Mouse (Mus musculus) MEL (cell line): Measurements from ENCODE around the gene Cyp4f14. TPM values are rescaled to one million over a fixed set of nuclear protein-coding genes. Genes with fewer than 3 reads are reported as not detected.

Experiments used
- DNase-seq: peaks from one replicate; pipeline ENCODE4 v3.0.0; 2011; ENCODE audit warnings: low read depth, low spot score
- H3K27ac ChIP-seq: 2 replicates; pipeline ENCODE4 v1.5.1; 2012; ENCODE audit warnings: low read depth, mild to moderate bottlenecking, control low read depth, low read length, moderate library complexity; ENCODE audit not compliant: control insufficient read depth
- H3K27me3 ChIP-seq, 2 experiments: fragments of 150-350 bp in 1 of 2; sonication (generic) in 1 of 2; 2 replicates each; pipeline ENCODE4 v1.6.1; 2012; ENCODE audit warnings: low read length in 2 of 2, mild to moderate bottlenecking in 2 of 2, improper control_type of control experiment in 1 of 2, moderate library complexity in 1 of 2; ENCODE audit not compliant: insufficient read depth in 2 of 2, control insufficient read depth in 1 of 2
- H3K36me3 ChIP-seq, 2 experiments: 2 replicates each; pipeline ENCODE4 v1.6.1; 2012 to 2014; ENCODE audit warnings: low read length in 2 of 2, improper control_type of control experiment in 1 of 2, inconsistent platforms in 1 of 2, mild to moderate bottlenecking in 1 of 2; ENCODE audit not compliant: insufficient read depth in 2 of 2, control insufficient read depth in 1 of 2
- H3K4me1 ChIP-seq, 2 experiments: fragments of 150-350 bp in 1 of 2; sonication (generic) in 1 of 2; 2 replicates each; pipeline ENCODE4 v1.6.1; 2012; ENCODE audit warnings: low read length in 2 of 2, improper control_type of control experiment in 1 of 2, mild to moderate bottlenecking in 1 of 2; ENCODE audit not compliant: insufficient read depth in 2 of 2, control insufficient read depth in 1 of 2
- H3K4me3 ChIP-seq, 2 experiments: fragments of 150-350 bp in 1 of 2; sonication (generic) in 1 of 2; 2 replicates each; pipeline ENCODE4 v1.5.1; 2012; ENCODE audit warnings: low read depth in 2 of 2, low read length in 2 of 2, mild to moderate bottlenecking in 2 of 2, moderate library complexity in 2 of 2, control low read depth in 1 of 2, improper control_type of control experiment in 1 of 2; ENCODE audit not compliant: control insufficient read depth in 1 of 2, insufficient read depth in 1 of 2
- H3K79me2 ChIP-seq: 2 replicates; pipeline ENCODE4 v1.6.1; 2012; ENCODE audit warnings: mild to moderate bottlenecking, low read length, moderate library complexity; ENCODE audit not compliant: control insufficient read depth, poor library complexity, insufficient read depth
- H3K9ac ChIP-seq: 2 replicates; pipeline ENCODE4 v1.6.1; 2012; ENCODE audit warnings: low read depth, mild to moderate bottlenecking, control low read depth, low read length, moderate library complexity; ENCODE audit not compliant: control insufficient read depth, poor library complexity, severe bottlenecking
- H3K9me3 ChIP-seq: fragments of 150-350 bp; sonication (generic); replicated peaks from 2 replicates; pipeline ENCODE4 v1.6.1; 2012; ENCODE audit warnings: mild to moderate bottlenecking, low read length, improper control_type of control experiment, moderate library complexity; ENCODE audit not compliant: insufficient read depth
- E2F4 ChIP-seq: IDR thresholded peaks from 2 replicates; pipeline ENCODE4 v1.6.1; 2011; ENCODE audit warnings: low read depth, low read length, improper control_type of control experiment, borderline replicate concordance
- ELF1 ChIP-seq: IDR thresholded peaks from 2 replicates; pipeline ENCODE4 v1.6.1; 2014; ENCODE audit warnings: low read depth, mild to moderate bottlenecking, inconsistent platforms, low read length, improper control_type of control experiment, moderate library complexity
- EP300 ChIP-seq, 2 experiments: IDR thresholded peaks; 2 replicates each; pipeline ENCODE4 v1.6.1; 2011; ENCODE audit warnings: improper control_type of control experiment in 2 of 2, low read length in 2 of 2, low read depth in 1 of 2, mild to moderate bottlenecking in 1 of 2
- ETS1 ChIP-seq: IDR thresholded peaks from 2 replicates; pipeline ENCODE4 v1.6.1; 2012; ENCODE audit warnings: low read depth, mild to moderate bottlenecking, inconsistent platforms, low read length, improper control_type of control experiment, moderate library complexity
- HCFC1 ChIP-seq: IDR thresholded peaks from 2 replicates; pipeline ENCODE4 v1.6.1; 2012; ENCODE audit warnings: low read depth, mild to moderate bottlenecking, inconsistent platforms, low read length, improper control_type of control experiment, moderate library complexity
- MEF2A ChIP-seq: IDR thresholded peaks from 2 replicates; pipeline ENCODE4 v1.6.1; 2014; ENCODE audit warnings: low read depth, mild to moderate bottlenecking, inconsistent platforms, low read length, improper control_type of control experiment; ENCODE audit not compliant: poor library complexity, insufficient replicate concordance, severe bottlenecking; ENCODE audit errors: extremely low read depth
- MXI1 ChIP-seq: IDR thresholded peaks from 2 replicates; pipeline ENCODE4 v1.6.1; 2011; ENCODE audit warnings: mild to moderate bottlenecking, low read depth, low read length, improper control_type of control experiment
- NRF1 ChIP-seq: IDR thresholded peaks from 2 replicates; pipeline ENCODE4 v1.6.1; 2014; ENCODE audit warnings: low read depth, mild to moderate bottlenecking, inconsistent platforms, low read length, improper control_type of control experiment, moderate library complexity; ENCODE audit not compliant: poor library complexity, insufficient read depth, severe bottlenecking
- RAD21 ChIP-seq: IDR thresholded peaks from 2 replicates; pipeline ENCODE4 v1.6.1; 2011; ENCODE audit warnings: mild to moderate bottlenecking, low read depth, low read length, improper control_type of control experiment
- SMC3 ChIP-seq: IDR thresholded peaks from 2 replicates; pipeline ENCODE4 v1.6.1; 2011; ENCODE audit warnings: low read depth, low read length, improper control_type of control experiment
- TAL1 ChIP-seq: IDR thresholded peaks from 2 replicates; pipeline ENCODE4 v1.6.1; 2012; ENCODE audit warnings: mild to moderate bottlenecking, inconsistent platforms, low read length, moderate library complexity, mixed read lengths
- TCF12 ChIP-seq: IDR thresholded peaks from 2 replicates; pipeline ENCODE4 v1.6.1; 2014; ENCODE audit warnings: low read depth, mild to moderate bottlenecking, inconsistent platforms, low read length, improper control_type of control experiment, moderate library complexity
- USF1 ChIP-seq: IDR thresholded peaks from 2 replicates; pipeline ENCODE4 v1.6.1; 2014; ENCODE audit warnings: low read depth, mild to moderate bottlenecking, inconsistent platforms, low read length, improper control_type of control experiment, moderate library complexity
- ZC3H11A ChIP-seq: IDR thresholded peaks from 2 replicates; pipeline ENCODE4 v1.6.1; 2012; ENCODE audit warnings: low read depth, mild to moderate bottlenecking, inconsistent platforms, low read length, improper control_type of control experiment
- ZKSCAN1 ChIP-seq: IDR thresholded peaks from 2 replicates; pipeline ENCODE4 v1.6.1; 2012; ENCODE audit warnings: low read depth, mild to moderate bottlenecking, inconsistent platforms, low read length, improper control_type of control experiment, moderate library complexity
- ZMIZ1 ChIP-seq: IDR thresholded peaks from 2 replicates; pipeline ENCODE4 v1.6.1; 2012; ENCODE audit warnings: low read depth, mild to moderate bottlenecking, inconsistent platforms, low read length, improper control_type of control experiment, moderate library complexity
- polyA plus RNA-seq, 2 experiments: library from polyadenylated mRNA; stranded (reverse) in 1 of 2; unstranded in 1 of 2; fragments of >175 nt in 1 of 2; fragments of >200 nt in 1 of 2; gene quantifications; 2 replicates each; pipeline versions ENCODE4 v1.2.1 to v1.2.4; 2012; ENCODE audit warnings: low replicate concordance in 2 of 2, low read depth in 1 of 2; ENCODE audit not compliant: insufficient read length in 2 of 2, insufficient read depth in 1 of 2, missing spikeins in 1 of 2
- total RNA-seq: library from RNA; depleted of rRNA; stranded (reverse); fragments of 300-350 nt; gene quantifications from 2 replicates; pipeline ENCODE4 v1.2.3, GENCODE M21; 2012

Gene Cyp4f14
- total and polyA plus RNA-seq, 3 experiments = not detected

GRCm38 (mm10) chr17:32880320-32881218, 36.6 kb downstream of the Cyp4f14 start:
- H3K9ac ChIP-seq = no peak overlapping the region
- TF ChIP-seq ELF1 (no peak), MEF2A (no peak), HCFC1 (no peak), TAL1 (no peak)
- H3K36me3 ChIP-seq = no peaks in the 10 kb centered on the region
- no peaks in the 10 kb centered on the region for H3K9me3 ChIP-seq
- H3K27me3 ChIP-seq = peaks cover 0 to 3% of the 10 kb centered on the region in 2 experiments; a peak in 3 of 4 replicates
- H3K27ac ChIP-seq = no peak overlapping the region
- H3K4me1 ChIP-seq = no peaks in the 10 kb centered on the region
- H3K4me3 ChIP-seq = no peak overlapping the region
- DNase-seq = no peak
- no peaks in the 10 kb centered on the region for H3K79me2 ChIP-seq

- H3K9ac ChIP-seq = no peak overlapping the region
- H3K4me1 ChIP-seq = no peaks in the 10 kb centered on the region
- H3K27me3 ChIP-seq = peaks cover 0 to 3% of the 10 kb centered on the region in 2 experiments; a peak in 2 of 4 replicates
- H3K4me3 ChIP-seq = no peak overlapping the region
- H3K9me3 ChIP-seq = no peaks in the 10 kb centered on the region
- no peak overlapping the region for H3K27ac ChIP-seq
- H3K79me2 ChIP-seq = no peaks in the 10 kb centered on the region
- no peak for DNase-seq
- H3K36me3 ChIP-seq = no peaks in the 10 kb centered on the region
- TF ChIP-seq EP300 (IDR thresholded peaks at IDR 0.05; ENCODE audit: low read depth in 1 of 2, low read length in 2 of 2) (no peak), RAD21 (no peak), USF1 (no peak), SMC3 (no peak)
Observed at GRCm38 (mm10) chr17:32878773-32879172, 38.4 kb downstream of the Cyp4f14 start.

GRCm38 (mm10) chr17:32877471-32878171, 39.5 kb downstream of the Cyp4f14 start:
- no peak overlapping the region for H3K27ac ChIP-seq
- no peak for TF ChIP-seq MEF2A
- no peak for TF ChIP-seq E2F4
- TF ChIP-seq ETS1 = no peak
- TF ChIP-seq TCF12 = no peak
- no peak for TF ChIP-seq ZMIZ1
- no peak for TF ChIP-seq MXI1
- no peak for TF ChIP-seq SMC3
- TF ChIP-seq EP300 (IDR thresholded peaks at IDR 0.05; ENCODE audit: low read depth in 1 of 2, low read length in 2 of 2) = no peak
- TF ChIP-seq NRF1 = no peak
- no peak for TF ChIP-seq ZKSCAN1
- no peak for TF ChIP-seq ZC3H11A

More at GRCm38 (mm10) chr17:32877471-32878171, 39.5 kb downstream of the Cyp4f14 start:
- no peak overlapping the region for H3K4me3 ChIP-seq
- no peaks in the 10 kb centered on the region for H3K79me2 ChIP-seq
- H3K36me3 ChIP-seq = no peaks in the 10 kb centered on the region
- H3K4me1 ChIP-seq = no peaks in the 10 kb centered on the region
- no peak overlapping the region for H3K9ac ChIP-seq
- DNase-seq = no peak
- H3K27me3 ChIP-seq = peaks cover 0 to 3% of the 10 kb centered on the region in 2 experiments; a peak in 2 of 4 replicates
- H3K9me3 ChIP-seq = no peaks in the 10 kb centered on the region
